Mouse (Mus musculus): ENCODE results near the gene Gm8126.
"Not testable (repeated sequence)": the region's sequence is repeated elsewhere in the genome, so short reads cannot be mapped to it uniquely, and the experiment has no call there.

- not testable (repeated sequence) for TF ChIP-seq POLR2A (IDR thresholded peaks at IDR 0.05; ENCODE audit: insufficient read length, low read depth); USF1 (IDR thresholded peaks at IDR 0.05; ENCODE audit: low read depth); TCF12 (IDR thresholded peaks at IDR 0.05; ENCODE audit: insufficient read depth, poor library complexity, severe bottlenecking)
These were observed 20.7 kb upstream of the Gm8126 start for GRCm38 (mm10) chr14:43237769-43238168.

All from myocyte (in vitro differentiated cells).